Mouse (Mus musculus) heart, postnatal 0 days (tissue): ENCODE results near the gene Aim2.

Experiments used
- CTCF ChIP-seq: IDR thresholded peaks from 2 replicates; pipeline ENCODE4 v1.5.1; 2016; ENCODE audit warnings: antibody characterized with exemption, control low read depth, low read depth
- EP300 ChIP-seq: IDR thresholded peaks from 2 replicates; pipeline ENCODE4 v1.6.1; 2016; ENCODE audit warnings: antibody characterized with exemption, low read depth

DNA sequence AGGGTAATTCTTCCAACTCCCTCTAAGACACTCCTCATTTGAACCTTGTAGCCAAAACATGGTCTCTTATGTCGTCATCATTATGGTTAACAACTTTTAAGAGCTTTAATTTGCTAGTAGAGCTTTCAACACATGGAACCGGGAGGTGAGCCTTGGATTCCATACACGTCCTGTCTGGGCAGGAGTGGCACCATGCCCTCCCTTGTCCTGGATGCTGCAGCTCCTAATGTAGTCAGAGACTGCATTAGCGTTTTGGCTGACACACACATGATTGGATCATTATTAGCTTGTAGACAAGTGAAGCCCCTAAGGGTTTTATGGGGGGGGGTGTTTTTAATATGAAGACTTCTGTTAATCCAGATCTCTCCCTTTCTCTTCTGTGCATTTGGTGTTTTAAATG lies 25.7 kb upstream of the Aim2 start:
- no peak for TF ChIP-seq CTCF
- TF ChIP-seq EP300, result no peak
